Mouse (Mus musculus) heart, adult 2 months (tissue): ENCODE measurements around the gene Siva1.

Source experiments
- CTCF ChIP-seq: fragments of 200-600 bp; IDR thresholded peaks from 2 replicates; pipeline ENCODE4 v1.8.1; 2022; ENCODE audit warnings: antibody characterized with exemption, mild to moderate bottlenecking, moderate library complexity
- POLR2A ChIP-seq: fragments of 200-500 bp; IDR thresholded peaks from 2 replicates; pipeline ENCODE4 v1.6.1; 2011; ENCODE audit warnings: mild to moderate bottlenecking, low read depth, low read length, control low read depth; ENCODE audit not compliant: insufficient read depth

GRCm38 (mm10) chr12:112605766-112606165 lies 38.7 kb upstream of the Siva1 start:
- TF ChIP-seq CTCF, result peak; percentile 93; the same call in 1 of the 2 replicates
- no peak for TF ChIP-seq POLR2A
